Mouse (Mus musculus) embryonic facial prominence, embryonic 12.5 days (tissue): ENCODE results near the gene Golga7b. TPM values are rescaled to one million over a fixed set of nuclear protein-coding genes. Genes with fewer than 3 reads are reported as not detected.

Source experiments
- microRNA-seq: library from miRNA; unstranded; fragments of <30 nt; microRNA quantifications from one replicate; pipeline ENCODE4, GENCODE M21; 2017
- polyA plus RNA-seq: library from polyadenylated mRNA; unstranded; fragments of >200 nt; fragmentation: Nextera tagmentation; extraction: Ambion mirVana; gene quantifications from 2 replicates; pipeline ENCODE4 v1.2.1, GENCODE M21; 2016

Golga7b gene
- polyA plus RNA-seq, 1 experiment from 2014 or later, result 1.9 TPM

Small RNA genes within 50 kb of the gene (microRNA-seq; reads per million reads assigned to microRNA genes)
- gene Gm26339, result not detected
- gene Mir3085, result 1.1 reads per million

Other genes starting within 250 kb of the Golga7b start
- gene Ankrd2, start 211.6 kb upstream of the Golga7b start, polyA plus RNA-seq, result 0.24 and 0.27 TPM in 2 replicates
- gene Hoga1, start 202.0 kb upstream of the Golga7b start, polyA plus RNA-seq, result 1.3 and 1.9 TPM in 2 replicates
- not detected in 2 replicates for gene 4933411K16Rik, start 195.3 kb upstream of the Golga7b start, polyA plus RNA-seq
- gene Morn4, start 161.2 kb upstream of the Golga7b start, polyA plus RNA-seq, result 37.8 and 42.8 TPM in 2 replicates
- 39.6 and 40.0 TPM in 2 replicates for gene Pi4k2a, start 157.1 kb upstream of the Golga7b start, polyA plus RNA-seq
- gene Avpi1, start 118.5 kb upstream of the Golga7b start, polyA plus RNA-seq, result 22.7 and 26.1 TPM in 2 replicates
- gene Marveld1, start 100.2 kb upstream of the Golga7b start, polyA plus RNA-seq, result 10.8 and 16.8 TPM in 2 replicates
- gene Zfyve27, start 83.6 kb upstream of the Golga7b start, polyA plus RNA-seq, result 32.5 and 36.5 TPM in 2 replicates
- 2.9 and 3.8 TPM in 2 replicates for gene Sfrp5, start 45.3 kb upstream of the Golga7b start, polyA plus RNA-seq
- gene Crtac1, start 184.2 kb downstream of the Golga7b start, polyA plus RNA-seq, result 5.2 and 6.5 TPM in 2 replicates